Mouse (Mus musculus) brain, adult 2 months (tissue): Measurements from ENCODE around the gene Rab11fip3.
A peak's percentile ranks its signal among the peaks of the same experiment; 100 is the strongest.

Experiments
- DNase-seq: peaks from one replicate; pipeline ENCODE4 v3.0.0; 2011; ENCODE audit warnings: low read depth, low spot score

The Rab11fip3 gene

GRCm38 (mm10) chr17:26087059-26087564, 17.8 kb upstream of the Rab11fip3 start:
- no peak for DNase-seq

DNA sequence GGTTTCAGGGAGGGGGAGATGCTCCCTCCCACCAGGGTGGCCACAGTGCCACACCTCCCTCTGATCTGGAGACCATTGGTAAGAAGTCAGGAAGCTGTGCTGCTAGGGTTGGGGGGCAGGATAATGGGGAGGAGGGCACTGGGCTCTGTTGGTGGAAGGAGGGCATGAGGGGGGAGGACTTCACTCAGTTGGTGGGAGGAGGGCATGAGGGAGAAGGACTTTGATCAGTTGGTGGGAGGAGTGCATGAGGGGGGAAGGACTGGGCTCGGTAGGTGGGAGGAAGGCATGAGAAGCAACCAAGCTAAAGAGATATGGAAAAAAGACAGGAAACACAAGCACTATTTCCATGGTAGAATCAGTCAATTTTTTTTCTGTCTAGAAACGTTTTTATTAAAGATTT, 11.5 kb upstream of the Rab11fip3 start:
- no peak for DNase-seq

- peak; percentile 83 for DNase-seq
Observed at GRCm38 (mm10) chr17:26078851-26079250, 9.5 kb upstream of the Rab11fip3 start.

GRCm38 (mm10) chr17:26075246-26075645, 5.9 kb upstream of the Rab11fip3 start:
- DNase-seq: peak; percentile 92

DNA sequence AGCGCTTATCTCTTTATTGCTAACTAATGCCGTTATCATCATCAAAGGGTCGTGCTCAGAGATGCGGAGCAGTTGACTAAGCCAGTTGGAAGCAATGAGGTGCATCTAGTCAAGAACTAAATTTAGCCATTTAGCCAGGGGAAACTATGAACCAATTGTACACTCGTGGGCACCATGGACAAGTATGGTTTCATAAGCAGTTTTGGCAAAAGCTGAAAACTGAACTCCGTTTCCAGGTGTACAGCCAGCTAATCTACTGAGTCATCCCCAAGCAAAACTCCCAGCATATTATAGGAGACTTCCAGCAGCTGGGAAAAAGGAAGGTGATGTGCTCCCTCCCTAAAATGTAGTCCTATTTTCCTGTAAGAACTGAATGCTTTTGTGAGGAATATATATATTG, 781 bp upstream of the Rab11fip3 start:
- peak; percentile 65 for DNase-seq

DNA sequence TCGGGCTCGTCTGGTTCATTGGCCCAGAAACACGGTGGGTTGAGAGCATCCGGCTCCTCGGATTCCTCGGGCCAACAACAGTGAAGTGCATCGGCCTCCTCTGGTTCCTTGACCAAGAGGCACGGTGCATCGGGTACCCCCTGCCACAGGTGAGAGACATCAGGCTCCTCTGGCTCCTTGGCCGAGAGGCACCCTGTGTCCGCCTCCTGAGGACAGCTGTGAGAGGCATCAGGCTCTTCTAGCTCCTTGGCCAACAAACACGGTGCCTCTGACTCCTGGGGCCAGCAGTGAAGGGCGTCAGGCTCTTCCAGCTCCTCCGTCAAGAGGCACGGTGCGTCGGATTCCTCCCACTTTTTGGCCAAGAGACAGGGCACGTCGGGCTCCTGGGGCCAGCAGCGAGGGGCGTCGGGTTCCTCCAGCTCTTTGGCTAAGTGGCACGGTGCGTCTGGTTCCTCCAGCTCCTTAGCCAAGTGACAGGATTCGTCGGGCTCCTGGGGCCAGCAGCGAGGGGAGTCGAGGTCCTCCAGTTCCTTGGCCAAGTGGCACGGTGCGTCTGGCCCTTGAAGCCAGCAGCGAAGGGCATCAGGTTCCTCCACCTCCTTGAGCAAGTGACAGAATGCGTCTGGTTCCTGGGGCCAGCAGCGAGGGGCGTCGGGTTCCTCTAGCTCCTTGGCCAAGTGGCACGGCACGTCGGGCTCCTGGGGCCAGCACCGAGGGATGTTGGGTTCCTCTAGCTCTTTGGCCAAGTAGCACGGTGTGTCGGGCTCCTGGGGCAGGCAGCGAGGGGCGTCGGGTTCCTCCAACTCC, 1.1 kb downstream of the Rab11fip3 start:
- DNase-seq: peak; percentile 50

GRCm38 (mm10) chr17:26066488-26067020, 2.8 kb downstream of the Rab11fip3 start:
- no peak for DNase-seq

DNA sequence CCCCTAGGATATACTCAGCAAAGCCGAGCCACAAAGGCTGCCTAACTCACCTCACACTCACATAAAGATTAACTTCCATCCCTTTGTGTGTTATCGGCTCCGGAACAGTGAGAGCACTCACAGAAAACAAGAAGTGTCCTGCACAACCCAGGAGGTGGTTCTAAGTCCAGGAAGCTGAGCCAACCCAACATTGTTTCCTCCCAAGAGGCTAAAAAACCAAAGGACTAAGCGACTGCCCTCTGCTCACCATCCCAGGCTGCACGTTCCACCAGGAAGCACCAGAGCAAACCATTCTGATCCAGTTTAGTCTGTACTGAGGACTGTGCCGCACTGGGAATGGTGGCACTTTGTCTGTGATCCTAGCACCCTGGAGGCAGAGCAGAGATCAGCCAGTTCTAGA, 4.4 kb downstream of the Rab11fip3 start:
- DNase-seq: no peak

GRCm38 (mm10) chr17:26057787-26058567, 11.4 kb downstream of the Rab11fip3 start:
- no peak for DNase-seq

- DNase-seq: peak; percentile 71
Observed at GRCm38 (mm10) chr17:26057278-26057677, 12.1 kb downstream of the Rab11fip3 start.

GRCm38 (mm10) chr17:26055164-26055563, 14.2 kb downstream of the Rab11fip3 start:
- no peak for DNase-seq

DNA sequence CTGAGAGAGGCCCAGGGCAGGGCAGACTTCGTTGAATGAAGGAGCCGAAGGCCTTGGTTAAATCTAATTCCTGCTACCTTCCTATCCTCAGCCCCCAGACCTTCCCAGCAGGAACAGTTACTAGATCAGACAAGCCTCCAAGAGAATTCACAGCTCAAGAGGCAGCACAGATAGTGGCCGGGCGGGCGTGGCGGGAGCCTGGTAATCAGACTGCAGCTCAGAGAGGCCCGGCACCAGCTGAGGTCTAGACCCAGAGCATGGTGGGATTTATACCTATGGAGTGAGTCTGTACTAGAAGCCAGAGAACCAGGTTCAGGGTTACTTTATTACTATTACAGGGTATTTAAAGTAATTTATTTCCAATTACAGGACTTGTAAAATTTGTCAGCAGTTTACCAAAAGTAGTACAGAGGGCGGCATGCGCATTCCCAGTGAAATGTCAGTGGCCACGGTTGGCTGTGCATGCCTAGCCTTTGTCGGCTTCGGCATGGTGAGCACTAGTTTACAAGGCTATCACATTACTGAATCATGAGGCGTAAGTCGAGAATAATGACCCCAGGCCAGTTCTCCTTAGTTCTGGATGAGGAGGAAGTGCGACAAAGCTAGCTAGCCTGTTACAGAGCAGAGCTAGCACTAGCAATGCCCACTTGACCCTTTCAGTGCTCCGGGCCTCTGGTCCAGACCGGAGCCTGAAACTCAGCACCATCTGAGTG, 15.1 kb downstream of the Rab11fip3 start:
- DNase-seq: no peak

DNA sequence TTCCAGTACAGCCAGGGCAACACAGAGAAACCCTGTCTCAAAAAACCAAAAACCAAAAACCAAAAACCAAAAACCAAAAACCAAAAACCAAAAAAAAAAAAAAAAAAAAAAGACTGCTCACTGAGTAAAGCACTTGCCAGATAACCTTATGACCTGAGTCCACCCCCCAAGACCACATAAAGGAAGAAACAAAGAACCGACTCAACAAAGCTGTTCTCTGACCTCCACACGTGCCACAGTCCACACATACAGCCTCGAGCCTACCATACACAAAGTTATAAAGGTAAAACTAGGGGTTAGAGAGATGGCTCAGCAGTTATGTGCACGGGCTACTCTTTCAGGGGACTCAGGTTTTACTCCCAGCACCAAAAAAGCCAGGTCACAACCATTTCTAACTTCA, 16.6 kb downstream of the Rab11fip3 start:
- DNase-seq: no peak

- DNase-seq: no peak
Observed at GRCm38 (mm10) chr17:26052074-26052473, 17.3 kb downstream of the Rab11fip3 start.

DNA sequence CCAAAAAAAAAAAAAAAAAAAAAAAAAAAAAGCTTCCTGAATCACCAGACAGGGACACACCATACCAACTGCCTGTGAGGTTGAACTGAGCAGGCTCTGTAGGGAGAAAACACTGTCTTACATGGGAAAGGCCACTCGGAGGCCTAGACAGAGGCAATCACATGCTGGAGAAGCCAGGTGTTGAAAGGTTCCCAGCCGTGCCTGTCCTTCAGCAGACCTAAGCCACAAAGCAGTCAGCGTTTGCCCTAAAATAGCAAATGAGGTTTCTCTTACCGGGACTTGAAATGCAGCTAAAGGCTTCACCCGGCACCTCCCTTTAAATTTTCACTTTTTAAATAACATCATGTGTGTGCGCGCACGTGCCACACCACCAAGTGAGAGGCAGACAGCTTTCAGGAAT, 21.2 kb downstream of the Rab11fip3 start:
- DNase-seq: peak; percentile 58

DNA sequence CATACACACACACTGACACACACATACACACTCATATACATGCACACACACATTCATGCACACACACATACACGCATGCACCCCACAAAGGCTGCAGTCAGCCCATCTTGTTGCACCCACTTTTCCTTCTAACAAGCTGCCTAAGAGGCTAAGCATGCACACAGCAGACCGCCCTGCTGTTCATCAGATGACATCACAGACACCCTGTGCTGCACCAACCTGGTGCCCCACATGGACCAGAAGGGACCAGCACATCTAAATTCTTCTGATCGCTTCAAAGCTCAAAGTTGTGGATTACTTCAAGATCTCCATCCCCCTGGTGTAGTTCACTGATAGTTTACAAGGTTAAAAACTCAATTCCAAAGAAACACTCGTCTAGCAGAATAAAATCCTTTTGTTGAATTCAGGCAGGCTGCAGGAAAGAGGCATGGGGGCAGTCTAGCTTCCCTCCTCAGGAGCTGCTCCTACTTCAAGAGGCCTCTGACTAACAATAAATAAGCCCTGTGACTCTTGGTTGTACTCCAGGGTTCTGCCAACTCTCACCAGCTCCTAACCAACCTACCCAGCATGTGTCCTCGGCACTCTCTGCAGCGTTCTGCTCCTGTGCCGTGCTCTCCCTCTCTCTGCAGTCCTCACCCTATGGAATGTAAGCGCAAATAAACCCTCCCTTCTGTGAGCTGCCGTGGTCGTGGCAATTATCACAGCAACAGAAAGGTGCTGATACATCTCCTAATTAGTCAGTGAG, 22.9 kb downstream of the Rab11fip3 start:
- peak; percentile 85 for DNase-seq

DNA sequence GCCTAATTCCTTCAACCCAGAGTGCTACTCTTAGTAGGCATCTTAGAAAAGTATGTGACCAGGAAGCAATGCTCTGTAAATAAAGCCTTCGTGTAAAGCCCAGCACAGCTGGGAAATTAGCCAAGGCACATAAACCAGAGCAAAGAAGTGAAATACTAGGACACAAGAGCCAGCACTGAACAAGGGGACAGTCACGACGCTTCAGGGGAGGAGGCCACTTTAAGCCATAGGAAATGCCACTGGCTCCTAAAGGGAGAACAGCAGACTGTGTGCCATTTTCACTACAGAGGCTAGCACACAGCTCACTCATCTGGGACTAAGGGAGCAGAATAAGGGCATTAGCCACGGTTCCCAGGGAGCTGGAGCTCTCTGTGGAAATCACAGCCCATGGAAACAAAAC, 24.1 kb downstream of the Rab11fip3 start:
- peak; percentile 38 for DNase-seq

DNA sequence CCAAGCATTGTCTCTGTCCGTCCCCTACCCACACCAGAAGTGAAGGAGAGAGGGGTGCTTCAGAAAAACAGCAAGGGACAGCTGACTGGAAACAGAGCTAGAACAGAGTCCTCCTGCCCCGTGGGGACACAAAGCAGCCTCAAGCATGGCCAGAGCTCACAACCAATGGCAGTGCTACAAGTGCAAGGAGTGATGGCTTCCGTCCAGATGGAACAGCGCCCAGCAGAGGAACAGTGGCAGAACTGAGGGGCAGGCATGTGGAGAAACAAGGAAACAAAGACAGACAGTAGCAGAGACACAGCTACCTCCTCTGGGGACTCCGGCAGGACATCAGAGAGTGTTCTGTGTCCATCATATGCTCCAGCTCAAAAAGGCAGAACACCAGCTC, 26.1 kb downstream of the Rab11fip3 start:
- DNase-seq: peak; percentile 96

DNA sequence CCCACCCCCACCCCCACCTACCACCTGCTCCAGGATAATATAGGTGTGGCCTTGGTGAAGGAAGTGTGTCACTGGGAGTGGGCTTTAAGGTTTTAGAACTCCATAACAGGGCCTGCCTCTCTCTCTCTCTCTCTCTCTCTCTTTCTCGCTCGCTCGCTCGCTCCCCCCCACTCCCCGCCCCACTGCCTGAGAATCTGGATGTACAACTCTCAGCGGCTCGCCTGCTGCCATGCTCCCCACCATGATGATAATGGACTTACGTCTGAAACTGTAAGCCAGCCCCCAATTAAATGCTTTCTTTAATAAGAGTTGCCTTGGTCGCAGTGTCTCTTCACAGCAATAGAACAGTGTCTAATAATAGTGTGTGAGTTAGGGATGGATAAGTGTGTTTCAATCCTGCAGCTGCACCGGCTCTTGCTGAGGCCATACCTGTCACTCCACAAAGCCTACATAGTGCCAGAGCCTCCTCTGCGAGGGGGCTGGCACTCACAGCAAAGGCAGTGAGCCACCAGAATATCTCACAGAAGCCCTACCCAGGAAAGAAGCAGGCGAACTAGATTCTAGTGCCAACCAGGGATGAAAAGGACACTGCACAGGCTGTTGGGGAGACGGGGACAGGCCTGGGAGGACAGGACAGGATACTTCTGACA, 26.6 kb downstream of the Rab11fip3 start:
- DNase-seq: peak; percentile 86

DNA sequence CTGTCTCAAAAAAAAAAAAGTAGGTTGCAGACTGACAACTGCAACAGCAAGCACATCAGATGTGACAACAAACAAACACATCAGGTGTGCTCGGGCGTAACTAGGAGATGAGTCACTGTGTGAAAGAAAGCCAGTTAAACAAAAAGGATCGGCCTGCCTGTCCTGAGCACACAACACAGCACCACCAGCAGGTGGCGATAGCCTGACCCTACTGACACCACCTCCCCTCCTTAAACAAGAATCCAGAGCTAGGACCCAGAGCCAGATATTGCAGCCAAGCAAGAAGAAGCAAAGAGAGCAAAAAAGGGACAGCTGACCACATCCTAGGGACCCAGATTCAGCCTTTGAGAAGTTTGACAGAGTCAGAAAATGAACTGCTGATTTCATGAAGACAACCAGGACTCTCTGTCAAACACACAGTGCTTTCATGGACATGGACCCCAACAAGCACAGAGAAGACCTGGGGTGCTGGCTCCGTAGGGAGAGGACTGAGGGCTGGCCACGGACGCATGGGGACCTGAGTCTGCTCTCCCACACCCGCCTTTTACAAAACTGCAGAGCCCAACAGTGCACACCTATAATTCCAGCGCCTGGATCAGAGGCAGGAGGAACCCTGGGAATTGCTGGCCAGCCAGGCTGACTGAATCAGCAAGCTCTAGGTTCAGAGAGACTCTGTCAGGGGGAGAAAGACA, 28.1 kb downstream of the Rab11fip3 start:
- DNase-seq: peak; percentile 93
